Mouse (Mus musculus): ENCODE data around the gene Gm28557. TPM values are rescaled to one million over a fixed set of nuclear protein-coding genes. Genes with fewer than 3 reads are reported as not detected.
"Not testable (repeated sequence)": the region's sequence is repeated elsewhere in the genome, so short reads cannot be mapped to it uniquely, and the experiment has no call there.

Gm28557 gene
- 3.3 and 4.6 TPM in 2 replicates for polyA plus RNA-seq (2014; fragmentation: Nextera tagmentation; extraction: Ambion mirVana)

- Histone ChIP-seq H3K4me1 (ENCODE audit: control insufficient read depth, insufficient read depth, low read length) (peaks cover 5% of the 10 kb centered on the region), H3K9ac (ENCODE audit: low read depth, low read length) (peak within 1 kb of the TSS; percentile 73), H3K4me3 (ENCODE audit: low read length) (peak within 1 kb of the TSS; percentile 64), H3K4me2 (replicated peaks; ENCODE audit: low read depth, low read length) (peak within 1 kb of the TSS; percentile 77), H3K27me3 (ENCODE audit: control insufficient read depth, insufficient read depth, low read length) (no peaks in the 10 kb centered on the region), H3K27ac (ENCODE audit: low read depth, low read length) (peak within 1 kb of the TSS; percentile 83), H3K9me3 (ENCODE audit: control insufficient read depth, low read length) (peaks cover 4% of the 10 kb centered on the region; the same call in 1 of the 2 replicates), H3K36me3 (ENCODE audit: control insufficient read depth, insufficient read depth, low read length) (0 out of 2 replicates have a peak, but pooled peaks cover 3% of the 10 kb centered on the region)
- ATAC-seq (ENCODE audit: low FRiP score, low TSS enrichment), result peak; percentile 99
- WGBS, result under 1% methylated on average over 17 of the region's 17 CpGs
These were observed at the start of gene Gm28557 for GRCm38 (mm10) chr13:67108194-67108820. Gene Gm28557, minus strand, starts transcription at chr13:67108604.

- peak; percentile 96 for ATAC-seq (ENCODE audit: low FRiP score, low TSS enrichment)
- peak overlapping the region; percentile 74 for H3K4me3 ChIP-seq (ENCODE audit: low read length)
- peaks cover 3% of the 10 kb centered on the region; the same call in 1 of the 2 replicates for H3K4me1 ChIP-seq (ENCODE audit: control insufficient read depth, insufficient read depth, low read length)
- peak overlapping the region; percentile 64 for H3K9ac ChIP-seq (ENCODE audit: low read depth, low read length)
- 1% methylated on average over 18 of the region's 18 CpGs for WGBS
- H3K36me3 ChIP-seq (ENCODE audit: control insufficient read depth, insufficient read depth, low read length), result no peaks in the 10 kb centered on the region
- H3K27me3 ChIP-seq (ENCODE audit: control insufficient read depth, insufficient read depth, low read length), result no peaks in the 10 kb centered on the region
- H3K9me3 ChIP-seq (ENCODE audit: control insufficient read depth, low read length), result no peaks in the 10 kb centered on the region
- H3K27ac ChIP-seq (ENCODE audit: low read depth, low read length), result no peak overlapping the region
- peak overlapping the region; percentile 55 for H3K4me2 ChIP-seq (replicated peaks; ENCODE audit: low read depth, low read length)
These were observed 19.8 kb upstream of the Gm28557 start for GRCm38 (mm10) chr13:67128038-67128721.

GRCm38 (mm10) chr13:67127507-67127906, 19.1 kb upstream of the Gm28557 start:
- not testable (repeated sequence) for H3K4me2 ChIP-seq (replicated peaks; ENCODE audit: low read depth, low read length); H3K27me3 ChIP-seq (ENCODE audit: control insufficient read depth, insufficient read depth, low read length); H3K4me1 ChIP-seq (ENCODE audit: control insufficient read depth, insufficient read depth, low read length); H3K9ac ChIP-seq (ENCODE audit: low read depth, low read length); H3K36me3 ChIP-seq (ENCODE audit: control insufficient read depth, insufficient read depth, low read length); H3K9me3 ChIP-seq (ENCODE audit: control insufficient read depth, low read length); H3K27ac ChIP-seq (ENCODE audit: low read depth, low read length)
- peak; percentile 28 for ATAC-seq (ENCODE audit: low FRiP score, low TSS enrichment)
- H3K4me3 ChIP-seq (ENCODE audit: low read length), result peak overlapping the region; percentile 74; the same call in 1 of the 2 replicates
- WGBS, result 82% methylated on average over 10 of the region's 10 CpGs

- no peak overlapping the region for H3K9ac ChIP-seq (ENCODE audit: low read depth, low read length)
- no peak overlapping the region for H3K4me3 ChIP-seq (ENCODE audit: low read length)
- no peaks in the 10 kb centered on the region for H3K27me3 ChIP-seq (ENCODE audit: control insufficient read depth, insufficient read depth, low read length)
- peaks cover 3% of the 10 kb centered on the region; the same call in 1 of the 2 replicates for H3K4me1 ChIP-seq (ENCODE audit: control insufficient read depth, insufficient read depth, low read length)
- H3K4me2 ChIP-seq (replicated peaks; ENCODE audit: low read depth, low read length), result no peak overlapping the region
- WGBS, result 95% methylated on average over 1 of the region's 1 CpGs
- no peaks in the 10 kb centered on the region for H3K9me3 ChIP-seq (ENCODE audit: control insufficient read depth, low read length)
- no peaks in the 10 kb centered on the region for H3K36me3 ChIP-seq (ENCODE audit: control insufficient read depth, insufficient read depth, low read length)
- H3K27ac ChIP-seq (ENCODE audit: low read depth, low read length), result no peak overlapping the region
- ATAC-seq (ENCODE audit: low FRiP score, low TSS enrichment), result no peak
These were observed 16.1 kb upstream of the Gm28557 start for GRCm38 (mm10) chr13:67124460-67124859.

- H3K27me3 ChIP-seq (ENCODE audit: control insufficient read depth, insufficient read depth, low read length); H3K4me1 ChIP-seq (ENCODE audit: control insufficient read depth, insufficient read depth, low read length); H3K4me2 ChIP-seq (replicated peaks; ENCODE audit: low read depth, low read length); ATAC-seq (ENCODE audit: low FRiP score, low TSS enrichment); H3K36me3 ChIP-seq (ENCODE audit: control insufficient read depth, insufficient read depth, low read length); H3K9me3 ChIP-seq (ENCODE audit: control insufficient read depth, low read length); H3K4me3 ChIP-seq (ENCODE audit: low read length); H3K9ac ChIP-seq (ENCODE audit: low read depth, low read length); H3K27ac ChIP-seq (ENCODE audit: low read depth, low read length): not testable (repeated sequence)
These were observed 13.0 kb upstream of the Gm28557 start, which contains the start of gene Zfp759 for GRCm38 (mm10) chr13:67121360-67121759. Gene Zfp759, plus strand, starts transcription at chr13:67121660.

GRCm38 (mm10) chr13:67116163-67116562, 7.8 kb upstream of the Gm28557 start, which contains the start of gene Rslcan18:
Gene Rslcan18, minus strand, starts transcription at chr13:67116263.
- not testable (repeated sequence) for H3K4me2 ChIP-seq (replicated peaks; ENCODE audit: low read depth, low read length); H3K4me3 ChIP-seq (ENCODE audit: low read length); H3K9ac ChIP-seq (ENCODE audit: low read depth, low read length); ATAC-seq (ENCODE audit: low FRiP score, low TSS enrichment); H3K27ac ChIP-seq (ENCODE audit: low read depth, low read length); H3K27me3 ChIP-seq (ENCODE audit: control insufficient read depth, insufficient read depth, low read length); H3K36me3 ChIP-seq (ENCODE audit: control insufficient read depth, insufficient read depth, low read length); H3K9me3 ChIP-seq (ENCODE audit: control insufficient read depth, low read length); H3K4me1 ChIP-seq (ENCODE audit: control insufficient read depth, insufficient read depth, low read length)
- WGBS, result 94% methylated on average over 8 of the region's 8 CpGs

- no peaks in the 10 kb centered on the region for H3K27me3 ChIP-seq (ENCODE audit: control insufficient read depth, insufficient read depth, low read length)
- H3K9me3 ChIP-seq (ENCODE audit: control insufficient read depth, low read length), result no peaks in the 10 kb centered on the region
- H3K27ac ChIP-seq (ENCODE audit: low read depth, low read length), result no peak overlapping the region
- no peak overlapping the region for H3K4me2 ChIP-seq (replicated peaks; ENCODE audit: low read depth, low read length)
- H3K36me3 ChIP-seq (ENCODE audit: control insufficient read depth, insufficient read depth, low read length), result no peaks in the 10 kb centered on the region
- H3K9ac ChIP-seq (ENCODE audit: low read depth, low read length), result no peak overlapping the region
- no peaks in the 10 kb centered on the region for H3K4me1 ChIP-seq (ENCODE audit: control insufficient read depth, insufficient read depth, low read length)
- 91% methylated on average over 2 of the region's 2 CpGs for WGBS
- no peak for ATAC-seq (ENCODE audit: low FRiP score, low TSS enrichment)
- H3K4me3 ChIP-seq (ENCODE audit: low read length), result no peak overlapping the region
These were observed 4.9 kb upstream of the Gm28557 start for GRCm38 (mm10) chr13:67113287-67113686.

- no peak overlapping the region for H3K9ac ChIP-seq (ENCODE audit: low read depth, low read length)
- no peaks in the 10 kb centered on the region for H3K9me3 ChIP-seq (ENCODE audit: control insufficient read depth, low read length)
- no peak overlapping the region for H3K27ac ChIP-seq (ENCODE audit: low read depth, low read length)
- no peaks in the 10 kb centered on the region for H3K27me3 ChIP-seq (ENCODE audit: control insufficient read depth, insufficient read depth, low read length)
- H3K4me1 ChIP-seq (ENCODE audit: control insufficient read depth, insufficient read depth, low read length), result peaks cover 5% of the 10 kb centered on the region
- H3K4me2 ChIP-seq (replicated peaks; ENCODE audit: low read depth, low read length), result no peak overlapping the region
- H3K36me3 ChIP-seq (ENCODE audit: control insufficient read depth, insufficient read depth, low read length), result no peaks in the 10 kb centered on the region
- 80% methylated on average over 12 of the region's 12 CpGs for WGBS
- no peak for ATAC-seq (ENCODE audit: low FRiP score, low TSS enrichment)
- no peak overlapping the region for H3K4me3 ChIP-seq (ENCODE audit: low read length)
These were observed 3.7 kb upstream of the Gm28557 start for GRCm38 (mm10) chr13:67112096-67112495.

GRCm38 (mm10) chr13:67108821-67109206, 410 bp upstream of the Gm28557 start:
- H3K4me2 ChIP-seq (replicated peaks; ENCODE audit: low read depth, low read length), result peak overlapping the region; percentile 77
- H3K4me1 ChIP-seq (ENCODE audit: control insufficient read depth, insufficient read depth, low read length), result peaks cover 5% of the 10 kb centered on the region
- 0 out of 2 replicates have a peak, but pooled peaks cover 3% of the 10 kb centered on the region for H3K36me3 ChIP-seq (ENCODE audit: control insufficient read depth, insufficient read depth, low read length)
- H3K9me3 ChIP-seq (ENCODE audit: control insufficient read depth, low read length), result peaks cover 4% of the 10 kb centered on the region; the same call in 1 of the 2 replicates
- 5% methylated on average over 9 of the region's 9 CpGs for WGBS
- peak; percentile 67 for ATAC-seq (ENCODE audit: low FRiP score, low TSS enrichment)
- H3K4me3 ChIP-seq (ENCODE audit: low read length), result peak overlapping the region; percentile 64
- H3K27me3 ChIP-seq (ENCODE audit: control insufficient read depth, insufficient read depth, low read length), result no peaks in the 10 kb centered on the region
- H3K27ac ChIP-seq (ENCODE audit: low read depth, low read length), result no peak overlapping the region
- H3K9ac ChIP-seq (ENCODE audit: low read depth, low read length), result no peak overlapping the region

Data from kidney, embryonic 14.5 days (tissue).